ENCODE assay signal across 20 mouse cellular contexts in genomic region chr2:22753461-22754075, GRCm38 (mm10). TPM values are rescaled to one million over a fixed set of nuclear protein-coding genes. Genes with fewer than 3 reads are reported as not detected.
DNase-seq lines count a peak whose midpoint lies in the region; ATAC-seq and TF ChIP-seq lines count a peak whose summit lies in the region.
"Had no signal": no experiment of that assay in that cellular context is flagged by ENCODE, and none has a peak within 500 bp of the region (broad histone marks: within the 10 kb centered on the region; RNA-seq: fewer than 3 reads in every experiment).

No protein-coding gene starts in this region.

- WGBS in intestine, embryonic 15.5 days: 63% methylated on average over 2 of the region's 2 CpGs
- 95% methylated on average over 2 of the region's 2 CpGs for WGBS in macrophage (ENCODE audit: missing documents)
- WGBS in liver, postnatal 0 days (ENCODE audit: insufficient replicate concordance): 64% methylated on average over 2 of the region's 2 CpGs

- TF ChIP-seq CTCF in CH12.LX (conservative IDR thresholded peaks at IDR 0.05 in 1 of 2, IDR thresholded peaks at IDR 0.05 in 1 of 2; ENCODE audit: low read depth in 2 of 2, low read length in 2 of 2) (no peak), MEL (IDR thresholded peaks at IDR 0.05 in 2 of 3, conservative IDR thresholded peaks at IDR 0.05 in 1 of 3; ENCODE audit: control insufficient read depth in 1 of 3, insufficient read depth in 1 of 3, low read depth in 2 of 3, low read length in 3 of 3, poor library complexity in 1 of 3, severe bottlenecking in 1 of 3) (no peak)
- no peak for TF ChIP-seq CTCF in liver, postnatal 0 days (IDR thresholded peaks at IDR 0.05; ENCODE audit: low read depth)

- ATAC-seq in intestine, embryonic 15.5 days: 0 out of 2 replicates have a peak, but pooled peaks have one; percentile 12
- ATAC-seq in liver, postnatal 0 days: no peak
- ATAC-seq: CD4-positive, CD25-positive, alpha-beta regulatory T cell, adult 4 months; forebrain, embryonic 16.5 days had no signal

- TF ChIP-seq RAD21 in CH12.LX (IDR thresholded peaks at IDR 0.05; ENCODE audit: low read depth, low read length) (no peak), MEL (IDR thresholded peaks at IDR 0.05; ENCODE audit: low read depth, low read length) (no peak)

- DNase-seq in CH12.LX (ENCODE audit: extremely low read depth) (no peak), MEL (ENCODE audit: low read depth, low spot score) (peak; percentile 36)
- no peak for DNase-seq in liver, postnatal 0 days
- DNase-seq in lung, postnatal 25 days (ENCODE audit: low spot score): no peak
- no peak for DNase-seq in cerebellum, postnatal 14 days
- DNase-seq: adrenal gland, postnatal 10 days; B cell, adult 2 months; cerebellum, adult 11-12 months; cerebellum, adult 9-10 months; cerebellum, postnatal 36 days; gastrocnemius, postnatal 14 days had no signal

- TF ChIP-seq EP300 in CH12.LX (IDR thresholded peaks at IDR 0.05; ENCODE audit: low read length) (no peak), MEL (IDR thresholded peaks at IDR 0.05; ENCODE audit: low read depth in 1 of 2, low read length in 2 of 2) (no peak)
- TF ChIP-seq EP300 in liver, postnatal 0 days (IDR thresholded peaks at IDR 0.05; ENCODE audit: low read depth): no peak

- no peak overlapping the region for H3K9ac ChIP-seq in CH12.LX (ENCODE audit: insufficient read depth, low read depth)
- H3K9ac ChIP-seq in MEL (ENCODE audit: control insufficient read depth, low read depth, low read length, poor library complexity, severe bottlenecking): no peak overlapping the region
- no peak overlapping the region for H3K9ac ChIP-seq in intestine, embryonic 15.5 days
- no peak overlapping the region for H3K9ac ChIP-seq in liver, postnatal 0 days (replicated peaks)
- H3K9ac ChIP-seq: embryonic facial prominence, embryonic 13.5 days; forebrain, embryonic 12.5 days; heart, embryonic 12.5 days; hindbrain, embryonic 15.5 days had no signal

- TF ChIP-seq POLR2A in CH12.LX (IDR thresholded peaks at IDR 0.05; ENCODE audit: low read depth, low read length) (no peak), MEL (IDR thresholded peaks at IDR 0.05; ENCODE audit: control insufficient read depth in 1 of 2, insufficient read depth in 1 of 2, low read depth in 1 of 2, low read length in 2 of 2, poor library complexity in 1 of 2) (no peak)

- dilution Hi-C loops in CH12.LX (cut with MboI; ENCODE audit: extremely low pct_ligation_motif_present, extremely low pct_unique_long_range_greater_than_20kb, low sequenced_read_pairs): no loop called here

- no peaks in the 10 kb centered on the region for H3K79me2 ChIP-seq in CH12.LX (replicated peaks; ENCODE audit: control insufficient read depth, extremely low read depth, insufficient read depth, poor library complexity, severe bottlenecking)
- H3K79me2 ChIP-seq in MEL (ENCODE audit: control insufficient read depth, insufficient read depth, low read length, poor library complexity): no peaks in the 10 kb centered on the region
- no peaks in the 10 kb centered on the region for H3K79me2 ChIP-seq in macrophage (ENCODE audit: inconsistent target)

- no peak overlapping the region for H3K4me2 ChIP-seq in CH12.LX (ENCODE audit: insufficient read depth, low read depth, poor library complexity, severe bottlenecking)
- no peak overlapping the region for H3K4me2 ChIP-seq in intestine, embryonic 15.5 days (replicated peaks)
- H3K4me2 ChIP-seq in liver, postnatal 0 days (ENCODE audit: low read depth, low read length): no peak overlapping the region
- H3K4me2 ChIP-seq: embryonic facial prominence, embryonic 13.5 days; forebrain, embryonic 12.5 days; heart, embryonic 12.5 days; hindbrain, embryonic 15.5 days had no signal

- H3K4me3 ChIP-seq in CH12.LX (replicated peaks in 1 of 3; ENCODE audit: low read depth in 2 of 3, low read length in 2 of 3, poor library complexity in 1 of 3) (no peak overlapping the region), MEL (ENCODE audit: control insufficient read depth in 1 of 2, insufficient read depth in 1 of 2, low read depth in 2 of 2, low read length in 2 of 2) (no peak overlapping the region), macrophage (ENCODE audit: inconsistent target) (no peak overlapping the region)
- H3K4me3 ChIP-seq in intestine, embryonic 15.5 days (replicated peaks): no peak overlapping the region
- no peak overlapping the region for H3K4me3 ChIP-seq in liver, postnatal 0 days (ENCODE audit: low read depth, low read length)
- H3K4me3 ChIP-seq: embryonic facial prominence, embryonic 13.5 days; forebrain, embryonic 12.5 days; heart, embryonic 12.5 days; hindbrain, embryonic 10.5 days; hindbrain, embryonic 15.5 days had no signal

- 0 out of 4 replicates have a peak, but pooled peaks cover 0 to 4% of the 10 kb centered on the region in 2 experiments for H3K4me1 ChIP-seq in CH12.LX (ENCODE audit: control insufficient read depth in 1 of 2, insufficient read depth in 2 of 2)
- peaks cover 4 to 13% of the 10 kb centered on the region in 2 experiments; a peak in 3 of 4 replicates for H3K4me1 ChIP-seq in MEL (ENCODE audit: control insufficient read depth in 1 of 2, insufficient read depth in 2 of 2, low read length in 2 of 2)
- H3K4me1 ChIP-seq in intestine, embryonic 15.5 days (replicated peaks): no peaks in the 10 kb centered on the region
- no peaks in the 10 kb centered on the region for H3K4me1 ChIP-seq in liver, postnatal 0 days (ENCODE audit: insufficient read depth)
- H3K4me1 ChIP-seq: embryonic facial prominence, embryonic 13.5 days; forebrain, embryonic 12.5 days; heart, embryonic 12.5 days; hindbrain, embryonic 10.5 days; hindbrain, embryonic 15.5 days had no signal

- H3K36me3 ChIP-seq in CH12.LX (replicated peaks in 1 of 2; ENCODE audit: control insufficient read depth in 1 of 2, insufficient read depth in 1 of 2, low read length in 1 of 2) (no peaks in the 10 kb centered on the region), MEL (ENCODE audit: control insufficient read depth in 1 of 2, insufficient read depth in 2 of 2, low read length in 2 of 2) (peaks cover 0 to 16% of the 10 kb centered on the region in 2 experiments; a peak in 2 of 4 replicates), macrophage (ENCODE audit: inconsistent target) (no peaks in the 10 kb centered on the region)
- no peaks in the 10 kb centered on the region for H3K36me3 ChIP-seq in intestine, embryonic 15.5 days
- H3K36me3 ChIP-seq in liver, postnatal 0 days (replicated peaks; ENCODE audit: insufficient read depth, low read length): no peaks in the 10 kb centered on the region
- H3K36me3 ChIP-seq: embryonic facial prominence, embryonic 13.5 days; forebrain, embryonic 12.5 days; heart, embryonic 12.5 days; hindbrain, embryonic 10.5 days; hindbrain, embryonic 15.5 days had no signal

- H3K27me3 ChIP-seq in CH12.LX (replicated peaks): no peaks in the 10 kb centered on the region
- H3K27me3 ChIP-seq in MEL (ENCODE audit: control insufficient read depth in 1 of 2, insufficient read depth in 2 of 2, low read length in 2 of 2): no peaks in the 10 kb centered on the region
- H3K27me3 ChIP-seq in intestine, embryonic 15.5 days (replicated peaks): no peaks in the 10 kb centered on the region
- no peaks in the 10 kb centered on the region for H3K27me3 ChIP-seq in liver, postnatal 0 days (ENCODE audit: insufficient read depth, low read length)
- H3K27me3 ChIP-seq: embryonic facial prominence, embryonic 13.5 days; forebrain, embryonic 12.5 days; heart, embryonic 12.5 days; hindbrain, embryonic 15.5 days had no signal

- in situ Hi-C loops in CH12.LX (cut with MboI; ENCODE audit: low pct_ligation_motif_present, low pct_unique_long_range_greater_than_20kb, low sequenced_read_pairs): no loop called here

- H3K27ac ChIP-seq in CH12.LX (ENCODE audit: insufficient read depth, low read depth) (no peak overlapping the region), MEL (ENCODE audit: control insufficient read depth, low read depth, low read length) (peak overlapping the region; percentile 37; the same call in 1 of the 2 replicates), macrophage (peak overlapping the region; percentile 82)
- H3K27ac ChIP-seq in intestine, embryonic 15.5 days: no peak overlapping the region
- no peak overlapping the region for H3K27ac ChIP-seq in liver, postnatal 0 days (ENCODE audit: low read depth)
- H3K27ac ChIP-seq: embryonic facial prominence, embryonic 13.5 days; forebrain, embryonic 12.5 days; hindbrain, embryonic 10.5 days; hindbrain, embryonic 15.5 days had no signal

- no peaks in the 10 kb centered on the region for H3K9me3 ChIP-seq in CH12.LX (replicated peaks; ENCODE audit: low read length)
- H3K9me3 ChIP-seq in MEL (replicated peaks; ENCODE audit: insufficient read depth, low read length): no peaks in the 10 kb centered on the region
- H3K9me3 ChIP-seq in intestine, embryonic 15.5 days: no peaks in the 10 kb centered on the region
- no peaks in the 10 kb centered on the region for H3K9me3 ChIP-seq in liver, postnatal 0 days (ENCODE audit: low read length)
- H3K9me3 ChIP-seq: embryonic facial prominence, embryonic 13.5 days; forebrain, embryonic 12.5 days; heart, embryonic 12.5 days; hindbrain, embryonic 10.5 days; hindbrain, embryonic 15.5 days had no signal

TF ChIP-seq in CH12.LX, 34 proteins besides CTCF, POLR2A, EP300 and RAD21:
- TF ChIP-seq MAZ (IDR thresholded peaks at IDR 0.05; ENCODE audit: low read depth, low read length): no peak
- TF ChIP-seq ZNF384 (IDR thresholded peaks at IDR 0.05; ENCODE audit: low read depth, low read length): peak; percentile 38; the same call in 1 of the 2 replicates

TF ChIP-seq in MEL, 35 proteins besides CTCF, POLR2A, EP300 and RAD21 (continues in another document):
- no peak for TF ChIP-seq TCF12 (IDR thresholded peaks at IDR 0.05; ENCODE audit: low read depth, low read length)
- no peak for TF ChIP-seq NRF1 (IDR thresholded peaks at IDR 0.05; ENCODE audit: insufficient read depth, low read depth, low read length, poor library complexity, severe bottlenecking)
- TF ChIP-seq ZNF384 (IDR thresholded peaks at IDR 0.05; ENCODE audit: low read depth, low read length): peak; percentile 95
- no peak for TF ChIP-seq MEF2A (IDR thresholded peaks at IDR 0.05; ENCODE audit: extremely low read depth, insufficient replicate concordance, low read depth, low read length, poor library complexity, severe bottlenecking)

RNA-seq across cellular contexts. Expression of gene Apbb1ip, which starts 20.3 kb away (rescaled TPM):
- total RNA-seq in CH12.LX (2012; rRNA removed) (4.0 and 5.6 TPM in 2 replicates), CH12.LX (2014; rRNA removed) (2.7 and 3.5 TPM in 2 replicates), MEL (2012; rRNA removed) (7.4 and 10.8 TPM in 2 replicates)
- polyA plus RNA-seq in CH12.LX (2012; ENCODE audit: insufficient read length, low read depth) (51.4 and 59.9 TPM in 2 replicates), MEL (2012; ENCODE audit: insufficient read depth in 1 of 2, insufficient read length in 2 of 2, low read depth in 1 of 2, low replicate concordance in 2 of 2, missing spikeins in 1 of 2) (10 to 100 TPM in 1 of 2 experiments, not detected in 1; 60.7 TPM), macrophage (2018) (99.7 to 351 TPM (median 202 TPM) in 3 replicates)
- 1.9 TPM in 2 replicates for polyA plus RNA-seq in intestine, embryonic 15.5 days (2015; fragmentation: Nextera tagmentation; extraction: Ambion mirVana)
- 100 to 1,000 TPM; 222 to 530 (median 259) TPM for total RNA-seq in macrophage (2018; cell fraction: chromatin; rRNA removed)
- 100 to 1,000 TPM; 125 to 227 (median 154) TPM for total RNA-seq in macrophage (2018; cell fraction: cytosol; rRNA removed)
- 100 to 1,000 TPM; 128 to 303 (median 191) TPM for total RNA-seq in macrophage (2018; cell fraction: nucleus; rRNA removed)
- polyA plus RNA-seq in liver, postnatal 0 days (2015; fragmentation: Nextera tagmentation; extraction: Ambion mirVana): 7.7 and 11.3 TPM in 2 replicates

Comparison
In these comparisons a context has a peak if more than half of its experiments do, and no peak if none do; other contexts are left out.
1. H3K27ac ChIP-seq: peak in MEL (single experiment) and macrophage (single experiment); none in CH12.LX (single experiment), intestine, embryonic 15.5 days (single experiment) and liver, postnatal 0 days (single experiment).
2. Of the 35 proteins assayed by ChIP-seq in both MEL and CH12.LX: peak only in MEL: ETS1; only in CH12.LX: none; in both: ZNF384; in neither: 33.